Mouse (Mus musculus) intestine, embryonic 14.5 days (tissue): Measurements from ENCODE around the gene Stambpl1. TPM values are rescaled to one million over a fixed set of nuclear protein-coding genes. Genes with fewer than 3 reads are reported as not detected.
"Not testable (repeated sequence)": the region's sequence is repeated elsewhere in the genome, so short reads cannot be mapped to it uniquely, and the experiment has no call there.

ENCODE experiments used
- ATAC-seq: fragments of 200-750 bp; cut with Nextera tagmentation; replicated peaks from 2 replicates; pipeline ENCODE4 v1.8.0; 2017; ENCODE audit warnings: low read depth, moderate number of reproducible peaks, moderate TSS enrichment, moderate library complexity; ENCODE audit not compliant: low FRiP score, low TSS enrichment
- DNase-seq: peaks from one replicate; pipeline ENCODE4 v3.0.0-alpha.2; 2018; ENCODE audit warnings: low spot score
- H3K27ac ChIP-seq: fragments of 300-500 bp; sonication (generic); 2 replicates; pipeline ENCODE4 v1.5.1; 2014; ENCODE audit warnings: low read depth, mild to moderate bottlenecking, control low read depth
- H3K27me3 ChIP-seq: fragments of 300-500 bp; sonication (generic); replicated peaks from 2 replicates; pipeline ENCODE4 v1.6.1; 2014; ENCODE audit warnings: low read length, control low read depth; ENCODE audit not compliant: control insufficient read depth, insufficient read depth
- H3K36me3 ChIP-seq: fragments of 300-500 bp; sonication (generic); 2 replicates; pipeline ENCODE4 v1.6.1; 2014; ENCODE audit warnings: low read length, control low read depth; ENCODE audit not compliant: control insufficient read depth, insufficient read depth
- H3K4me1 ChIP-seq: fragments of 300-500 bp; sonication (generic); replicated peaks from 2 replicates; pipeline ENCODE4 v1.6.1; 2014; ENCODE audit warnings: low read length, control low read depth, mixed read lengths; ENCODE audit not compliant: control insufficient read depth, insufficient read depth
- H3K4me2 ChIP-seq: fragments of 300-500 bp; sonication (generic); 2 replicates; pipeline ENCODE4 v1.6.1; 2014; ENCODE audit warnings: low read length
- H3K4me3 ChIP-seq: fragments of 300-500 bp; sonication (generic); 2 replicates; pipeline ENCODE4 v1.5.1; 2014; ENCODE audit warnings: low read depth, low read length, control low read depth, mixed read lengths
- H3K9ac ChIP-seq: fragments of 300-500 bp; sonication (generic); 2 replicates; pipeline ENCODE4 v1.6.1; 2014; ENCODE audit warnings: mild to moderate bottlenecking, low read length
- H3K9me3 ChIP-seq: fragments of 300-500 bp; sonication (generic); 2 replicates; pipeline ENCODE4 v1.6.1; 2016; ENCODE audit warnings: low read length, control low read depth; ENCODE audit not compliant: control insufficient read depth
- WGBS: fragments of 180-500 bp; shearing (Covaris S2); extraction: QIAGEN DNeasy Blood & Tissue Kit; methylation state at CpG from one replicate; pipeline ENCODE4 v1.1.7; 2014; 5-methylcytosine and 5-hydroxymethylcytosine counted together
- polyA plus RNA-seq: library from polyadenylated mRNA; unstranded; fragments of >200 nt; fragmentation: Nextera tagmentation; extraction: Ambion mirVana; gene quantifications from 2 replicates; pipeline ENCODE4 v1.2.1, GENCODE M21; 2014

Gene Stambpl1
- polyA plus RNA-seq, 1 experiment from 2014 or later: 17.0 TPM

GRCm38 (mm10) chr19:34193149-34193548, 1.1 kb downstream of the Stambpl1 start:
- H3K4me1 ChIP-seq: peaks cover 15% of the 10 kb centered on the region
- peak overlapping the region; percentile 70 for H3K4me3 ChIP-seq
- WGBS: 6% methylated on average over 9 of the region's 9 CpGs
- peak overlapping the region; percentile 98 for H3K4me2 ChIP-seq
- no peak for ATAC-seq
- H3K27ac ChIP-seq: no peak overlapping the region
- H3K27me3 ChIP-seq: no peaks in the 10 kb centered on the region
- DNase-seq: peak; percentile 69
- H3K9me3 ChIP-seq: no peaks in the 10 kb centered on the region
- peak overlapping the region; percentile 75; the same call in 1 of the 2 replicates for H3K9ac ChIP-seq
- no peaks in the 10 kb centered on the region for H3K36me3 ChIP-seq

GRCm38 (mm10) chr19:34193683-34194082, 1.7 kb downstream of the Stambpl1 start:
- peaks cover 15% of the 10 kb centered on the region for H3K4me1 ChIP-seq
- ATAC-seq (no peak), DNase-seq (no peak)
- 61% methylated on average over 9 of the region's 9 CpGs for WGBS
- peak overlapping the region; percentile 70 for H3K4me3 ChIP-seq
- H3K4me2 ChIP-seq: peak overlapping the region; percentile 98
- H3K36me3 ChIP-seq: no peaks in the 10 kb centered on the region
- H3K27me3 ChIP-seq: no peaks in the 10 kb centered on the region
- H3K27ac ChIP-seq: no peak overlapping the region
- H3K9me3 ChIP-seq: no peaks in the 10 kb centered on the region
- H3K9ac ChIP-seq: no peak overlapping the region

GRCm38 (mm10) chr19:34194132-34194745, 2.2 kb downstream of the Stambpl1 start:
- Histone ChIP-seq H3K4me1 (peaks cover 15% of the 10 kb centered on the region), H3K4me2 (peak overlapping the region; percentile 98), H3K4me3 (peak overlapping the region; percentile 70; the same call in 1 of the 2 replicates), H3K27ac (no peak overlapping the region), H3K9me3 (no peaks in the 10 kb centered on the region), H3K27me3 (no peaks in the 10 kb centered on the region), H3K36me3 (no peaks in the 10 kb centered on the region), H3K9ac (no peak overlapping the region)
- 89% methylated on average over 6 of the region's 6 CpGs for WGBS
- no peak for DNase-seq
- ATAC-seq: no peak

- Histone ChIP-seq H3K4me1 (peaks cover 15% of the 10 kb centered on the region), H3K9ac (no peak overlapping the region), H3K4me2 (no peak overlapping the region), H3K27ac (no peak overlapping the region), H3K9me3 (no peaks in the 10 kb centered on the region), H3K4me3 (no peak overlapping the region), H3K27me3 (no peaks in the 10 kb centered on the region), H3K36me3 (no peaks in the 10 kb centered on the region)
- WGBS: 40% methylated on average over 2 of the region's 2 CpGs
- DNase-seq (no peak), ATAC-seq (no peak)
These were observed 3.0 kb downstream of the Stambpl1 start for GRCm38 (mm10) chr19:34195031-34195430.

- peaks cover 15% of the 10 kb centered on the region for H3K4me1 ChIP-seq
- H3K36me3 ChIP-seq: no peaks in the 10 kb centered on the region
- no peak overlapping the region for H3K4me3 ChIP-seq
- H3K9me3 ChIP-seq: no peaks in the 10 kb centered on the region
- no peak for DNase-seq
- no peak overlapping the region for H3K27ac ChIP-seq
- no peak overlapping the region for H3K4me2 ChIP-seq
- H3K27me3 ChIP-seq: no peaks in the 10 kb centered on the region
- WGBS: 100% methylated on average over 1 of the region's 1 CpGs
- no peak overlapping the region for H3K9ac ChIP-seq
- no peak for ATAC-seq
These were observed 6.0 kb downstream of the Stambpl1 start for GRCm38 (mm10) chr19:34198066-34198465.

GRCm38 (mm10) chr19:34198901-34199300, 6.9 kb downstream of the Stambpl1 start:
- Histone ChIP-seq H3K4me2 (no peak overlapping the region), H3K27me3 (no peaks in the 10 kb centered on the region), H3K9me3 (no peaks in the 10 kb centered on the region), H3K27ac (no peak overlapping the region), H3K4me3 (no peak overlapping the region), H3K9ac (no peak overlapping the region), H3K36me3 (no peaks in the 10 kb centered on the region), H3K4me1 (peaks cover 9% of the 10 kb centered on the region; the same call in 1 of the 2 replicates)
- 85% methylated on average over 4 of the region's 4 CpGs for WGBS
- DNase-seq (no peak), ATAC-seq (no peak)

- no peak overlapping the region for H3K27ac ChIP-seq
- no peak overlapping the region for H3K4me2 ChIP-seq
- H3K9me3 ChIP-seq: no peaks in the 10 kb centered on the region
- H3K27me3 ChIP-seq: no peaks in the 10 kb centered on the region
- no peak overlapping the region for H3K4me3 ChIP-seq
- H3K9ac ChIP-seq: no peak overlapping the region
- H3K4me1 ChIP-seq: peaks cover 4% of the 10 kb centered on the region; the same call in 1 of the 2 replicates
- H3K36me3 ChIP-seq: no peaks in the 10 kb centered on the region
- DNase-seq: no peak
- ATAC-seq: no peak
- 62% methylated on average over 2 of the region's 2 CpGs for WGBS
These were observed 7.5 kb downstream of the Stambpl1 start for GRCm38 (mm10) chr19:34199488-34199887.

- no peak overlapping the region for H3K27ac ChIP-seq
- no peaks in the 10 kb centered on the region for H3K9me3 ChIP-seq
- no peak overlapping the region for H3K4me2 ChIP-seq
- WGBS: 80% methylated on average over 2 of the region's 2 CpGs
- no peak for ATAC-seq
- no peak overlapping the region for H3K9ac ChIP-seq
- no peaks in the 10 kb centered on the region for H3K4me1 ChIP-seq
- no peaks in the 10 kb centered on the region for H3K36me3 ChIP-seq
- no peak for DNase-seq
- no peak overlapping the region for H3K4me3 ChIP-seq
- H3K27me3 ChIP-seq: no peaks in the 10 kb centered on the region
These were observed 10.6 kb downstream of the Stambpl1 start for GRCm38 (mm10) chr19:34202668-34203067.

GRCm38 (mm10) chr19:34206128-34206527, 14.1 kb downstream of the Stambpl1 start:
- H3K27ac ChIP-seq, H3K9me3 ChIP-seq, ATAC-seq, H3K4me1 ChIP-seq, H3K9ac ChIP-seq, H3K4me2 ChIP-seq, DNase-seq, H3K4me3 ChIP-seq, H3K36me3 ChIP-seq, H3K27me3 ChIP-seq: not testable (repeated sequence)
- WGBS: 77% methylated on average over 3 of the region's 4 CpGs
